Mouse (Mus musculus) gastrocnemius, adult 8-10 months (tissue): ENCODE results near the gene Dlg1. TPM values are rescaled to one million over a fixed set of nuclear protein-coding genes. Genes with fewer than 3 reads are reported as not detected.

Experiments
- DNase-seq, 2 experiments: peaks; one replicate each; pipeline ENCODE4 v3.0.0; 2022; ENCODE audit warnings: low spot score in 2 of 2
- total RNA-seq, 4 experiments: library from RNA; stranded (reverse); gene quantifications; 2 replicates each; pipeline ENCODE4 v1.2.4; 2022

The Dlg1 gene
- total RNA-seq, 4 experiments from 2014 or later = 60.2 to 66.9 (median 64.5) TPM

GRCm38 (mm10) chr16:31898546-31899326, 235.5 kb downstream of the Dlg1 start:
- no peak for DNase-seq

GRCm38 (mm10) chr16:31901886-31902285, 238.6 kb downstream of the Dlg1 start:
- DNase-seq = no peak

GRCm38 (mm10) chr16:31903239-31903638, 240.0 kb downstream of the Dlg1 start:
- DNase-seq = no peak

GRCm38 (mm10) chr16:31905331-31905730, 242.1 kb downstream of the Dlg1 start:
- DNase-seq = no peak

- DNase-seq = no peak
Observed at GRCm38 (mm10) chr16:31905891-31906825, 242.9 kb downstream of the Dlg1 start.

- no peak for DNase-seq
Observed at GRCm38 (mm10) chr16:31906896-31907295, 243.7 kb downstream of the Dlg1 start.

GRCm38 (mm10) chr16:31908959-31909358, 245.7 kb downstream of the Dlg1 start:
- DNase-seq = no peak

- no peak for DNase-seq
Observed at GRCm38 (mm10) chr16:31910281-31910847, 247.1 kb downstream of the Dlg1 start.

- DNase-seq = no peak
Observed at GRCm38 (mm10) chr16:31917776-31918175, 254.5 kb downstream of the Dlg1 start.

- DNase-seq = peak; percentile 30 to 38
Observed at GRCm38 (mm10) chr16:31918248-31918724, 255.0 kb downstream of the Dlg1 start.

GRCm38 (mm10) chr16:31924368-31924767, 261.1 kb downstream of the Dlg1 start:
- no peak for DNase-seq

Other genes with a start within 250 kb of the Dlg1 start
- 10 to 100 TPM; 59.5 to 93.6 (median 76.7) TPM for gene Bdh1, start 241.2 kb upstream of the Dlg1 start, total RNA-seq
- not detected for gene Meltf, start 215.4 kb downstream of the Dlg1 start, total RNA-seq